Mouse (Mus musculus) E14TG2a.4 (cell line): Measurements from ENCODE around the gene Eif3c.

Experiments
- CTCF ChIP-seq: conservative IDR thresholded peaks from 2 replicates; pipeline ENCODE4 v1.5.1; 2014; ENCODE audit warnings: low read length
- NANOG ChIP-seq: IDR thresholded peaks from 2 replicates; pipeline ENCODE4 v1.6.1; 2014; ENCODE audit warnings: borderline replicate concordance, low read length, mixed read lengths
- POU5F1 ChIP-seq: IDR thresholded peaks from 2 replicates; pipeline ENCODE4 v1.6.1; 2014; ENCODE audit warnings: low read length, borderline replicate concordance

GRCm38 (mm10) chr7:126556635-126557034 is 9.6 kb downstream of the Eif3c start:
- TF ChIP-seq CTCF, result no peak
- no peak for TF ChIP-seq NANOG
- no peak for TF ChIP-seq POU5F1
